Mouse (Mus musculus) neutrophil, adult 5-6 weeks (primary cell): Measurements from ENCODE around the gene Slc3a2. TPM values are rescaled to one million over a fixed set of nuclear protein-coding genes. Genes with fewer than 3 reads are reported as not detected.
A peak's percentile ranks its signal among the peaks of the same experiment; 100 is the strongest.

ENCODE experiments used
- ATAC-seq: fragments of 151-379, 151-347 bp; 2 replicates; pipeline ENCODE4 v1.8.0; 2017; ENCODE audit warnings: mild to moderate bottlenecking, moderate TSS enrichment; ENCODE audit not compliant: insufficient number of reproducible peaks, poor library complexity, low FRiP score, severe bottlenecking; ENCODE audit errors: extremely low read depth
- total RNA-seq: library from RNA; stranded (forward); fragments of 200-1000 nt; gene quantifications from 2 replicates; pipeline ENCODE4 v1.2.3, GENCODE M21; 2017

Gene Slc3a2
- total RNA-seq, 1 experiment from 2014 or later: 62.0 TPM

GRCm38 (mm10) chr19:8679031-8679779, 44.0 kb downstream of the Slc3a2 start:
- ATAC-seq: no peak

GRCm38 (mm10) chr19:8673336-8674063, 49.7 kb downstream of the Slc3a2 start:
- ATAC-seq: no peak

- no peak for ATAC-seq
These were observed 50.3 kb downstream of the Slc3a2 start for GRCm38 (mm10) chr19:8672859-8673258.

GRCm38 (mm10) chr19:8665746-8666145, 57.4 kb downstream of the Slc3a2 start:
- no peak for ATAC-seq

- ATAC-seq: no peak
These were observed 58.3 kb downstream of the Slc3a2 start for GRCm38 (mm10) chr19:8664859-8665258.

- no peak for ATAC-seq
These were observed 59.2 kb downstream of the Slc3a2 start for GRCm38 (mm10) chr19:8663911-8664421.

GRCm38 (mm10) chr19:8663360-8663839, 59.8 kb downstream of the Slc3a2 start, which contains the start of gene Chrm1:
Gene Chrm1, plus strand, starts transcription at chr19:8663789.
- no peak for ATAC-seq

- ATAC-seq: peak; percentile 60
These were observed 60.8 kb downstream of the Slc3a2 start for GRCm38 (mm10) chr19:8662337-8662736.

- no peak for ATAC-seq
These were observed 61.3 kb downstream of the Slc3a2 start for GRCm38 (mm10) chr19:8661821-8662307.

Other genes starting within 250 kb of the Slc3a2 start
- gene Slc22a8, start 132.1 kb downstream of the Slc3a2 start, total RNA-seq: not detected in 2 replicates
- not detected in 2 replicates for gene Slc22a6, start 105.3 kb downstream of the Slc3a2 start, total RNA-seq
- gene Chrm1, start 59.6 kb downstream of the Slc3a2 start, total RNA-seq: not detected in 2 replicates
- 36.4 and 46.0 TPM in 2 replicates for gene Wdr74, start 12.5 kb upstream of the Slc3a2 start, total RNA-seq
- gene 1700092M07Rik, start 17.3 kb upstream of the Slc3a2 start, total RNA-seq: 7.2 TPM in 1 of 2 replicates, not detected in the other
- gene Stx5a, start 18.0 kb upstream of the Slc3a2 start, total RNA-seq: 144 and 149 TPM in 2 replicates
- gene Nxf1, start 33.7 kb upstream of the Slc3a2 start, total RNA-seq: 183 and 187 TPM in 2 replicates
- gene Tmem223, start 47.6 kb upstream of the Slc3a2 start, total RNA-seq: 15.5 and 16.6 TPM in 2 replicates
- 80.4 and 111 TPM in 2 replicates for gene Tmem179b, start 51.1 kb upstream of the Slc3a2 start, total RNA-seq
- gene Taf6l, start 63.0 kb upstream of the Slc3a2 start, total RNA-seq: 9.2 and 11.6 TPM in 2 replicates
- gene Polr2g, start 75.2 kb upstream of the Slc3a2 start, total RNA-seq: 30.0 and 32.5 TPM in 2 replicates
- 2.5 and 4.2 TPM in 2 replicates for gene Zbtb3, start 79.2 kb upstream of the Slc3a2 start, total RNA-seq
- gene Ttc9c, start 96.0 kb upstream of the Slc3a2 start, total RNA-seq: 46.0 and 48.2 TPM in 2 replicates
- gene Hnrnpul2, start 96.6 kb upstream of the Slc3a2 start, total RNA-seq: 110 and 115 TPM in 2 replicates
- gene AC129217.1, start 106.4 kb upstream of the Slc3a2 start, total RNA-seq: 33.6 and 50.5 TPM in 2 replicates
- gene Bscl2, start 114.1 kb upstream of the Slc3a2 start, total RNA-seq: 15.8 and 22.6 TPM in 2 replicates
- gene Gng3, start 115.8 kb upstream of the Slc3a2 start, total RNA-seq: 0.23 and 0.25 TPM in 2 replicates
- gene Lrrn4cl, start 127.4 kb upstream of the Slc3a2 start, total RNA-seq: not detected in 2 replicates
- 167 TPM in 2 replicates for gene Ubxn1, start 148.1 kb upstream of the Slc3a2 start, total RNA-seq
- gene Uqcc3, start 157.6 kb upstream of the Slc3a2 start, total RNA-seq: 38.4 and 59.9 TPM in 2 replicates
- 13.4 and 31.1 TPM in 2 replicates for gene Lbhd1, start 160.4 kb upstream of the Slc3a2 start, total RNA-seq
- not detected in 2 replicates for gene Gm49403, start 160.6 kb upstream of the Slc3a2 start, total RNA-seq
- 57.6 and 75.0 TPM in 2 replicates for gene 1810009A15Rik, start 165.5 kb upstream of the Slc3a2 start, total RNA-seq
- gene Gm49416, start 165.6 kb upstream of the Slc3a2 start, total RNA-seq: not detected in 2 replicates
- 9.0 and 9.2 TPM in 2 replicates for gene Ints5, start 169.6 kb upstream of the Slc3a2 start, total RNA-seq
- 62.1 and 69.2 TPM in 2 replicates for gene Ganab, start 174.7 kb upstream of the Slc3a2 start, total RNA-seq
- gene B3gat3, start 197.0 kb upstream of the Slc3a2 start, total RNA-seq: 46.6 and 47.5 TPM in 2 replicates
- gene Rom1, start 206.0 kb upstream of the Slc3a2 start, total RNA-seq: 2.6 and 3.1 TPM in 2 replicates
- gene Eml3, start 206.2 kb upstream of the Slc3a2 start, total RNA-seq: 75.3 and 92.8 TPM in 2 replicates
- 165 and 169 TPM in 2 replicates for gene Mta2, start 218.5 kb upstream of the Slc3a2 start, total RNA-seq
- 25.9 and 29.6 TPM in 2 replicates for gene Tut1, start 230.5 kb upstream of the Slc3a2 start, total RNA-seq
- gene Eef1g, start 243.7 kb upstream of the Slc3a2 start, total RNA-seq: 345 and 391 TPM in 2 replicates